Mouse (Mus musculus) Patski (cell line): ENCODE results near the gene Chmp2a. TPM values are rescaled to one million over a fixed set of nuclear protein-coding genes. Genes with fewer than 3 reads are reported as not detected.

Source experiments
- ATAC-seq: fragments of 100-300 bp; one replicate; pipeline ENCODE4 v1.8.0; 2021
- CTCF ChIA-PET: fragments of 350-600 bp; sonication (Branson Sonifier 250); formaldehyde crosslinking; loops from one replicate; lab custom pipeline; 2022; ENCODE audit warnings: inconsistent platforms; lab: Charles Lee
- POLR2A ChIA-PET: fragments of 350-600 bp; sonication (Branson Sonifier 250); formaldehyde crosslinking; loops from one replicate; lab custom pipeline; 2022; ENCODE audit warnings: antibody characterized with exemption, inconsistent platforms; lab: Charles Lee
- DNase-seq: peaks from one replicate; pipeline ENCODE4 v3.0.0-alpha.2; 2011; ENCODE audit warnings: low read depth, low spot score
- H3K27me3 ChIP-seq: fragments of 371-371 bp; one replicate; pipeline ENCODE4 v1.5.1; 2021
- CTCF ChIP-seq: fragments of 100-300 bp; IDR thresholded peaks from one replicate; pipeline ENCODE4 v1.5.1; 2021
- in situ Hi-C: fragments of 300-500 bp; cut with MboI; formaldehyde crosslinking; loops from 3 replicates; pipeline ENCODE4 v1.11.1; 2018; ENCODE audit warnings: low pct_unique_long_range_greater_than_20kb, mixed read lengths
- polyA plus RNA-seq: library from polyadenylated mRNA; unstranded; gene quantifications from one replicate; pipeline ENCODE4 v1.2.3, GENCODE M21; 2021

Chmp2a gene
- polyA plus RNA-seq, 1 experiment from 2014 or later: 215 TPM

DNA sequence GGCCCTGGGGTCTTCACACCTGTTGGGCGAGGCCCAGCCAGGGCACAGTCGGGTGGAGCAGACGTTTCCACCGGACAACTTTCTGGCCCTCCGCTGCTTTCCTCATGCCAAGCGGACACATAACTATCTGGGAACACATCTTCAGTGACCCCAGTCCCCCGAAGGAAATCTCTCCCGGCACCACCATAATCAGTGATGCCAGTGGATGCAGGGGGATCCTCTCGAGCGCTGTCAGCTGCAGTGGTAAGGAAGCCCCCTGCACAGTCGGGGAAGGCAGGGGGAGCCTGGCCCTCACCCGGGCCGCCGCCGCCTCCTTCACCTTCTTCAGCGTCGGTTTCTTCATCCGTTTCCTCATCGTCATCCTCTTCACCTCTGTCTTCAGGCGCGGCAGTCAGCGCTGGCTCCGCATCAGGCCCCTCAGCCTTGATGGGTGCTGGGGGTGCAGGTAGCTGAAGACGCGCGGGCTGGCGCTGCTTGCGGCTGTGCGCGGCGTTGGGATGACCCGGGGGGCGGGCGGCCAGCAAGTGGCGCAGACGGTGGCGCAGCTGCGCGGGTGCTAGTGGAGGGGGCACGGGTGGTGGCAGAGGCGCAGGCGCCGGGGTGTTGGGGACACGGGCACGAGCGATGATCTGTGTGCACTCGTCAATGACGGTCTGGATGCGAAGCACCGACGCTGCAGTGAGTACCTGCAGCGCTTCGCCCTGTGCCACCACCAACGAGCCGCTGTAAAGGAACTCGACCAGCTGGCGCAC, 27.1 kb downstream of the Chmp2a start:
- in situ Hi-C loops: no loop called here
- ChIA-PET CTCF (interaction anchor here (1.4 kb wide), 1 partner anchor 10 kb away, joined by 4 read pairs; the partner anchor contains the start of gene Slc27a5), POLR2A (no interaction called here)
- DNase-seq (no peak), ATAC-seq (no peak)
- no peak for TF ChIP-seq CTCF
- H3K27me3 ChIP-seq: no peaks in the 10 kb centered on the region

DNA sequence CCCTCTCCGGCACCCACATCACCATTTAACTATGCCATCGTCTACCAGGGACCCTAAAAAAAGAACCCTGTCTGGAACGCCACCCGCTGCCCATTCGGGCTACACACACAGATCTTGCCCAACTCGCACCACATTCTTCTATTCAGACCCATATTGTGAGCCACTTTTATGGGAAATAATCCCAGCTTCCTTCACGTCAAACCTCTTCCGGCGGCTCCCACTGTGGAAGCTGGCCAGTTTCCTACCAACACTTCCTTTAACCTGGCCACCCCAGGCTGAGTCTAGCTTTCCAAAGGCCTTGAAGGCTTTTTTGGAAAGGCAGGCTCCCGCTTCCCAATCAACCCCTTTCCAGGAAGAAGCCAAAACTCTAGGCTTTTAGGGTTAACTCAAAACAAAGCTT, 28.1 kb downstream of the Chmp2a start:
- DNase-seq (no peak), ATAC-seq (no peak)
- CTCF ChIA-PET: no interaction called here
- no peak for TF ChIP-seq CTCF
- H3K27me3 ChIP-seq: no peaks in the 10 kb centered on the region
- POLR2A ChIA-PET: interaction anchor here (0.6 kb wide), 1 partner anchor 1363 kb away, joined by 4 read pairs; no protein-coding TSS in a partner anchor
- in situ Hi-C loops: no loop called here

DNA sequence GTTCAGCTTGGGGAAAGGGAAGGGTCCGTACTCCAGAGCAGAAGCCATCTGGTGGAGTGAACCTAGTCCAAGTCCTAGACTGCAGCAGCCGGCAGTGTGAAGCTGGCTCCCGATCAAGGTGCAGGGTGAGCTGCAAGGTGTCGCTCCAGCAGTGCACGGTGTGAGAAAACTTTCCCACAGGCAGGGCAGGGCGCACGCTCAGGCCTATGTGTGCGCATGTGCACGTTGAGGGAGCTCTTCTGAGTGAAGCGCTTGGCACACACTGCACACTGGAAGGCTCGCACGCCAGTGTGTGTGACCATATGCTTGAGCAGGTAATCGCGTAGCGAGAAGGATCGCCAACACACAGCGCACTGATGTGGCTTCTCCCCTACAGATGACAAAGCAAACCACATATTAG, 28.6 kb downstream of the Chmp2a start:
- DNase-seq (no peak), ATAC-seq (no peak)

DNA sequence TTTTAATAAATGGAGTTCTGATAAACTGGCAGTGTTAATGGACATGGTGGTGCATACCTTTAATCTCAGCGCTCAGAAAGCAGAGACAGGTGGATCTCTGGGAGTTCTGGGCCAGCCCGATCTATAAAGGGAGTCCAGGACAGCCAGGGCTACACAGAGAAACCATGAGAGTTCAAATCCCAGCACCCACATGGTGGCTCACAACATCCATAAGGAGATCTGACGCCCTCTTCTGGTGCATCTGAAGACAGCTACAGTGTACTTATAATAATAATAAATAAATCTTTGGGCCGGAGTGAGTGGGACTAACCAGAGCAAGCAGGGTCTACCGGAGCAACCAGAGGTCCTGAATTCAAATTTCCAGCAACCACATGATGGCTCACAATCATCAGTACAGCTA, 31.2 kb downstream of the Chmp2a start:
- no peaks in the 10 kb centered on the region for H3K27me3 ChIP-seq
- ChIA-PET POLR2A (no interaction called here), CTCF (no interaction called here)
- no peak for DNase-seq
- no peak for ATAC-seq
- in situ Hi-C loops: no loop called here
- TF ChIP-seq CTCF: no peak

More for the DNA sequence above, 28.6 kb downstream of the Chmp2a start:
- CTCF ChIA-PET: no interaction called here
- H3K27me3 ChIP-seq: no peaks in the 10 kb centered on the region
- POLR2A ChIA-PET: interaction anchor here (0.6 kb wide), 1 partner anchor 1362 kb away, joined by 4 read pairs; no protein-coding TSS in a partner anchor
- in situ Hi-C loops: no loop called here
- TF ChIP-seq CTCF: no peak

DNA sequence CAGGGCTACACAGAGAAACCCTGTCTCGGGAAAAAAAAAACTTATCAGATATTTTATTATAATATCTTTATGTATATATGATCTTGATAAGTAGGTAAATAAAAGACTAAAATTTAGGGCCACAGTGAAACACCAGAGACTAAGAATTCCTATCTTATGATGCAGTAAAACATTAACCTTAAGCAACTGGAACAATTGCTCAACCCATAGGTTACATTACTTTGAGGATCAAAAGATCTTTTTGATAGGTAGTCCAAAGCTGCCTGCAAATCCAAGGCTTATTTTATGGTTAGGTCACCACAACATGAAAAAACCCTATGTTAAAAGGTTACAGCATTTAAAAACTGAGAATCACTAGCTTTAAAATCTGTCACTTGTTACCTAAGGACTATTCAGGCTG, 33.0 kb downstream of the Chmp2a start:
- POLR2A ChIA-PET: no interaction called here
- no peak for ATAC-seq
- DNase-seq: no peak
- no peaks in the 10 kb centered on the region for H3K27me3 ChIP-seq
- no peak for TF ChIP-seq CTCF
- in situ Hi-C loops: no loop called here
- CTCF ChIA-PET: interaction anchor here (1.0 to 1.5 kb wide), 2 partner anchors 47 to 93 kb away, joined by 4 to 5 read pairs; no protein-coding TSS in a partner anchor

DNA sequence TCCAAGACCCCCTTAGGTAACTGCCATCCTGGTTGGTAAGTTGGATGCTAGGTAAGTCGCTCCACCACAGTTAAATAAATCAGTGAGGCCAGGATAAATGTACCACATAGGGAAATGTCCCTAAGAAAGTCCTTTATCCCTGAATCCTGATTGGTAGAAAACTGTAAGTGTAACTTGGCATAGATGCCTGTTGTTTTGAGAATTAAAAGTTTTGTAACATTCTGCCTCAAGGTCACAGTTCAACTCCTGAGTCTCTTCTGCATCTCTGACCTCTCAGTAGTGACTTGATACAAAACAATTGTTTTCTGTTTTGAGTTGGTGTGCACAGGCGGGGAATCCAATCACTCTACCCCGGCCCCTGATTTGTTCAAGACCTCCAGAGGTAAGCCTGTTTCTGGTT, 35.8 kb downstream of the Chmp2a start, which contains the start of gene Trim28:
Gene Trim28 (plus strand): TSS at position 264 of the 400 bp plus-strand sequence.
- H3K27me3 ChIP-seq: no peaks in the 10 kb centered on the region
- DNase-seq (no peak), ATAC-seq (no peak)
- ChIA-PET POLR2A (no interaction called here), CTCF (no interaction called here)
- in situ Hi-C loops: no loop called here
- TF ChIP-seq CTCF: no peak

DNA sequence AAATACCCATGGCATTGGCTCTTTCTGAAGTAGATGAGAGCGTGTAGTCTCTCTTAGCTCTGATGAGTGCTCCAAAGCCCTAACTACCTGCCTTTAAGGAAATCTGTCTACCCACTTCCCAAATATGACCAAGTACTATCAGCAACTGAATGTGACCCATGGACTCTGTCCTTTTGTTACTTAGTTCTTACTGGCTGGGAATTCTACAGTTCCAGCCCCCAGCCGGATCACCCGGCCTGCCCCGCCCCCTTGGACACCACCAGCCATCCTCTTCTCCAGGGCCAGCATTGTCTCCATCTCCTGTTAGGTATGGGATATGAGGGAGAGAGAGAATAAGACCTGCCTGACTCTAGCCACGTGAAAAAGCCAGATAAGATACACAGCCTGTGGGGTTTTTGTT, 36.6 kb downstream of the Chmp2a start, which contains the start of gene Slc27a5:
Gene Slc27a5 (minus strand): TSS at position 140 of the 400 bp plus-strand sequence.
- no peaks in the 10 kb centered on the region for H3K27me3 ChIP-seq
- DNase-seq: no peak
- TF ChIP-seq CTCF: no peak
- ChIA-PET POLR2A (no interaction called here), CTCF (interaction anchor here (1.4 to 1.7 kb wide), 2 partner anchors 10 kb away, joined by 4 read pairs; no protein-coding TSS in a partner anchor)
- in situ Hi-C loops: no loop called here
- no peak for ATAC-seq

DNA sequence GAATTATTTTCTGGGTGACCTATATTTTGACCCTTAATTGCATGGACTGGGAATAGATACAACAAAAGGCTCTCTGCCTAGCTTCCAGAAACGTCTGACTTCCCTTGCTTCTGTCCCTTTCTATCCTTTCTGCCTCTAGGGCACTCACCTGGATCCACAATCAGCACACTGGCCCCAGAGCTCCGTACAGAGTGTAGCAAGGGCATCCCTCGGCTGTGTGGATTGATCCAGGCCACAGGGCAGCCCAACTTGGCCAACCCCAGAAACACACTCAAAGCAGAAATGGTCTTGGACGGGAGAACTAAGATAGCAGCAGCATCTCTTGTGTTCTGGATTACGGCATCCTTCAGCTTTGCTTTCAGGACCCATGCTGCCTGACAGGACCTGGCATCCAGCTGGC, 37.4 kb downstream of the Chmp2a start:
- no peaks in the 10 kb centered on the region for H3K27me3 ChIP-seq
- POLR2A ChIA-PET: no interaction called here
- ATAC-seq (no peak), DNase-seq (no peak)
- in situ Hi-C loops: no loop called here
- CTCF ChIA-PET: interaction anchor here (1.4 to 1.7 kb wide), 2 partner anchors 9 to 11 kb away, joined by 4 read pairs; no protein-coding TSS in a partner anchor
- TF ChIP-seq CTCF: no peak

DNA sequence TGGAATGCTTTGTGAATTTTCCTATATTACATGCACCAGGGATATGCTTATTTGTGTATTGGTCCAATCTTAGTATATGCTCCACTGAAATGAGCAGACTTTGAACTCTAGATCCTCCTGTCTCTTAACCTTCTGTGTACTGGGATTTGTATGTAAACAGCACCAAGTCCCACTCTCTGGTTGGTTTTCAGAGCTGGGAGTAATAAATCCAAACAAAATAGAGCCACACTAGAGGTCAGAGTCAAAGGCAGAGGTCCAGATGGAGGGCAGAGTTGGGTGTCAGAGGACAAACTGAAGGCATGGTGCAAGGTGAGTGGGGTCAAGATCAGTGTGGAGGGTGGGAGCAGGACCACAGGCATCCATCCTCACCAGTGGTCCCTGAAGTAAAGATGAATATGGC, 38.7 kb downstream of the Chmp2a start:
- DNase-seq: no peak
- in situ Hi-C loops: no loop called here
- POLR2A ChIA-PET: no interaction called here

DNA sequence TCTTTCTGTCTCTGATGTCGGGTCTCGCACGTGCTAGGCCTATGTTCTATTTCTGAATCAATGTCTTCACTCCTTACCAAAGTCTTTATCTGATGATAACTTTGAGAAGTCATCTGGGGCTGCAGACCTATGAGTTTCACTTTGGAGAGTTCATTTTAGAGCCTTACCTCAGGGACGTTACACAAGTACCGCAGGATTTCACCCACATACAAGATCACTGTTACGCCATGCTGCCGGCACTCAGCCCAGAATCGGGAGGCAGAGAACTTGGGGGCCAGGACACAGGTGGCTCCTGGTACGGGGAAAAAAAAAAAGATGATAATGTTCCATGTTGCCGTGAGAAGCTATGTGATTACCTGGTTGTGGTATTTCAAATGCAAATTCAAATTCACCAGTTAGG, 41.5 kb downstream of the Chmp2a start:
- ATAC-seq: no peak
- ChIA-PET CTCF (interaction anchor here (1.0 to 1.8 kb wide), 4 partner anchors 11 to 41 kb away, joined by 3 to 6 read pairs (median 3); partner anchors contain the start of gene Zfp446), POLR2A (no interaction called here)
- in situ Hi-C loops: no loop called here
- no peak for DNase-seq
- no peak for TF ChIP-seq CTCF
- no peaks in the 10 kb centered on the region for H3K27me3 ChIP-seq

More for the DNA sequence above, 38.7 kb downstream of the Chmp2a start:
- CTCF ChIA-PET: no interaction called here
- no peaks in the 10 kb centered on the region for H3K27me3 ChIP-seq
- TF ChIP-seq CTCF: no peak
- no peak for ATAC-seq

DNA sequence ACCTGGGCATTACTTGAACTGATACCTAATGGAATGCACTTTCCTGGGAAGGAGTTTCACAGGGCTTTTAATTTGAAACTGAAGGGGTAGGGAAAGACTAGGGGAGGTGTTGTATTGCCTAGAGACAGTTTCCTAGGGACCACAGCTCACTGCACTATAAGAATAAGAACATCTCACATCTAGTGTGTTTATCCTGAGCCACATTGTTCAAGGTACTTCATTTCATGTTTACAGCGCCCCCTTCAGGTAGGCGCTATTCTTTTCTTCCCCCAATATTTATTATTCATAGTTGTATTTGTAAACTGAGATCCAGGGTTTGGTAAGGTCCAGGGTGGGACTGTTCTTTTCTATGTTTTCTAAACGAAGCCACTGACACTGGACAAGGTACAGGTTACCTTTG, 42.4 kb downstream of the Chmp2a start:
- H3K27me3 ChIP-seq: no peaks in the 10 kb centered on the region
- CTCF ChIA-PET: interaction anchor here (1.2 to 1.8 kb wide), 3 partner anchors 13 to 80 kb away, joined by 3 to 6 read pairs (median 3); no protein-coding TSS in a partner anchor
- POLR2A ChIA-PET: no interaction called here
- no peak for ATAC-seq
- peak; percentile 48 for TF ChIP-seq CTCF
- no peak for DNase-seq
- in situ Hi-C loops: no loop called here
